17 mouse cellular contexts compared by ENCODE assay signal in the genomic region with DNA sequence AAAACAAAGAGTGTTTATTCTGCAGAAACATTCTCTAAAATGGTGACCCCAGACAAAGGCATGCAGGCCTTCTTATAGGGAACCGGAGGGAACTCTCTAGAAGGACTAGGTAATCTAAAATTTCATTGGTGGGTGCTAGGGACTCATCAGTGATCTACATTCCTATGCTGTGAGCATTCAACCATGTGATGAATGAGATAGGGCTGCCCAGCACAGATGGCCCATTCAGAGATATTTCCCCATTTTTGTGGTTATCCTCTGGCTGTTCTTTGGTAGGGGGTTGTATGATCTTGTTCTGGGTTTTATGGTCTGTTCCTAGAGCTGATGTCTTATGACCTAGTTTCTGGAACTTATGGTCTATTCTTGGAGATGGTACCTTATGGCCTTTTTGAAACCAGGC.
"Had no signal": no experiment of that assay in that cellular context is flagged by ENCODE, and none has a peak within 500 bp of the region (broad histone marks: within the 10 kb centered on the region; RNA-seq: fewer than 3 reads in every experiment).

No protein-coding gene starts in this region.

- H3K4me1 ChIP-seq: neural tube, embryonic 12.5 days; neural tube, embryonic 13.5 days; neural tube, embryonic 15.5 days; stomach, embryonic 15.5 days had no signal

- H3K36me3 ChIP-seq: stomach, embryonic 15.5 days had no signal

- H3K9me3 ChIP-seq: stomach, embryonic 15.5 days had no signal

- H3K27me3 ChIP-seq: neural tube, embryonic 12.5 days; neural tube, embryonic 13.5 days; neural tube, embryonic 15.5 days; stomach, embryonic 15.5 days had no signal

- H3K9ac ChIP-seq: neural tube, embryonic 12.5 days; neural tube, embryonic 13.5 days; neural tube, embryonic 15.5 days; stomach, embryonic 15.5 days had no signal

- H3K27ac ChIP-seq: neural tube, embryonic 12.5 days; neural tube, embryonic 13.5 days; neural tube, embryonic 15.5 days; stomach, embryonic 15.5 days; stomach, postnatal 0 days had no signal

- DNase-seq: retina, postnatal 1 day; right cerebral cortex, adult 18-20 months; right cerebral cortex, postnatal 14 days; right cerebral cortex, postnatal 25 days; right cerebral cortex, postnatal 4 days; spleen, adult 18-20 months; thymus, adult 18-20 months; thymus, adult 2 months; thymus, postnatal 14 days; thymus, postnatal 25 days; thymus, postnatal 36 days; thymus, postnatal 4 days had no signal

- H3K4me3 ChIP-seq: neural tube, embryonic 12.5 days; neural tube, embryonic 13.5 days; neural tube, embryonic 15.5 days; stomach, embryonic 15.5 days had no signal
